Mouse (Mus musculus): ENCODE measurements around the gene Mfsd5.

The Mfsd5 gene

GRCm38 (mm10) chr15:102247252-102248130 lies 31.8 kb upstream of the Mfsd5 start:
- DNase-seq (ENCODE audit: extremely low spot score, low spot score), result peak; percentile 76

- DNase-seq (ENCODE audit: extremely low spot score, low spot score), result no peak
Measured at GRCm38 (mm10) chr15:102248131-102248811, 31.0 kb upstream of the Mfsd5 start.

DNA sequence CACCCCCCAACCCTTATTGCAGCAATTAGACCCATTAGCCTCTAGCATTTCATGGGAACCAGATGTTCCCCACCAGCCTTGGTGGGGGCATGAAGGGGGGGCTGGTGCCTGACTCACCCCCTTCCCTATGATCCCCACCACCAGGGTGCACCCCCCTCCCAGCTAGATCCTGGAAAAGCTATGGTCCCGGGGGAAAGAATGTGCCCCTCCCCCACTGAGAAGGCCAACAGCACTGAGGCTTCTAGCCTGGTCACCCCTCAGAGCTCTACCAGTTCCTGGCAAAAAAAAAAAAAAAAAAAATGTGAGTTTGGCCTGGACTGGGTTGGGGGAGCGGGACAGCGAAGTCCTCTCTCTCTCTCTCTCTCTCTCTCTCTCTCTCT lies 30.5 kb upstream of the Mfsd5 start:
- no peak for DNase-seq (ENCODE audit: extremely low spot score, low spot score)

DNA sequence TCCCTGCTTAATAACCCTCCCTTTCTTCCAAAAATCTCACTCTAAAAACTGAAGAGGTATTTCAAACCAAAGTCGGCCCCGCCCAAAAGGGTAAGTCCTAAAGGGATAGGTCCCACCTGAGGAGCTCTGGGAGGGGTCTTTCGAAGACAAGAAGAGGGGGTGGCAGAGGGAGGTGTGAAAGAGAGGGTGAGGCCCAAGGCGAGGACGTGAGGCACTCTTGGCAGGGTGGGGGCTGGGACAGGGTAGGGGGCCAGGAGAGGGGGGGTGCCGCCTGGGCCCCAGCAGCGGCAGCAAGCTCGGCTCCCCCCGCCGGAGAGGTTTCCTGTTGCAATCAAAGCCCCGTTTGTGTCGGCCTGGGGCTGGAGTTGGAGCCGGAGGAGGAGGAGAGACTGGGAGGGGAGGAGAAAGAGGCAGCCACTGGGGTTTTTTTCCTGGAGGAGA lies 30.0 kb upstream of the Mfsd5 start:
- peak; percentile 41 for DNase-seq (ENCODE audit: extremely low spot score, low spot score)

DNA sequence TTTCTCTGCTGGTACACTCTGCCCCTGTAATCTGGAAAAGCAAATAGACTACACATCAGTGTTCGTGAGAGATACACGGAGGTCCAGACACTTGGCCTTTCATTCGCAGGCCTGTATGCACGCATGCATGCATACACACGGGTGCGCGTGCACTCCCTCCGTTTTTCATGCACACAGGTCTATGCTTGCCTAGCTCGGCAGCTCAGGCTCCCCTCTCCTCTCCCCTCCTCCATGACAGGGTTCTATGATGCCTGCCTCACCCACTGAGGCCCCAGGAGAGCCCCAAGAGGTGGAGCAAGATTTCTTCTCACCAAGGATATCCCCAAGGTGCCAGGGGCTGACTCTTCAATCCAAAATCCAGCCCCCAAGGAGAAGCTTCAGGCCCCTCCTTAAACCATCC lies 29.3 kb upstream of the Mfsd5 start:
- no peak for DNase-seq (ENCODE audit: extremely low spot score, low spot score)

- no peak for DNase-seq (ENCODE audit: extremely low spot score, low spot score)
Measured at GRCm38 (mm10) chr15:102250521-102250920, 28.7 kb upstream of the Mfsd5 start.

DNA sequence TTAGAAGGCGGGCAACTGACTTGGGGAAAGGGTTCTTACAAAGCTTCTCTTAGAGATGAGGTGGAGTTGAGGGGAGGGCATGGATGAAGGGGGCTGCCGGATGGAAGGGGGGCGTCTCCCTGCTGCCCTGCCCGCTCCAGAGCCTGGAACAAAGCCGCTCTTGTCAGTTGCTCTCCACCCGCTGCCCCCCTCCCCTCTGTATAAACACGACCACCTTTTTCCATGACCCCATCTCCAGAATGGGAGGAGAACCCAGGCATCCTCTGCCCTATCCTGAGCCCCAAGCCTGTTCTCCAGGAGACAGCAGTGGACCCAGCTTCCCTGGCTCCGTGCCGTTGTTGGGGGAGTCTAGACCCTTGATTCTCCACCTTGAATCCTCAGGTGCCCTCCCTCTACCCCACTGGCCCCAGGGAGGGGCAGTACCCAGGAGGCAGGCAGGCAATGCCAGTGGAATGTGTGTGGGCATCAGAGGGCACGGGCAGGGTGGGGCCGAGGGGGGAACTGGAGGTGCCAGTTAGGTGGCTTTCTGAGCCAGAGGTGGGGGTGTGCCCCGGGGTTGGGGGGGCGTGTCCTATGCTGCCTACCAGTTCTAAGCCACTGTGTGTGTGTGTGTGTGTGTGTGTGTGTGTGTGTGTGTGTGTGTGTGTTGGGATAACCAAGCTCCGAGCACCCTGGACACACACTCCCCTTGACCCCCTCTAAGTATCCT lies 23.6 kb upstream of the Mfsd5 start:
- DNase-seq (ENCODE audit: extremely low spot score, low spot score), result no peak

GRCm38 (mm10) chr15:102256431-102257201 lies 22.6 kb upstream of the Mfsd5 start:
- peak; percentile 47 for DNase-seq (ENCODE audit: extremely low spot score, low spot score)

DNA sequence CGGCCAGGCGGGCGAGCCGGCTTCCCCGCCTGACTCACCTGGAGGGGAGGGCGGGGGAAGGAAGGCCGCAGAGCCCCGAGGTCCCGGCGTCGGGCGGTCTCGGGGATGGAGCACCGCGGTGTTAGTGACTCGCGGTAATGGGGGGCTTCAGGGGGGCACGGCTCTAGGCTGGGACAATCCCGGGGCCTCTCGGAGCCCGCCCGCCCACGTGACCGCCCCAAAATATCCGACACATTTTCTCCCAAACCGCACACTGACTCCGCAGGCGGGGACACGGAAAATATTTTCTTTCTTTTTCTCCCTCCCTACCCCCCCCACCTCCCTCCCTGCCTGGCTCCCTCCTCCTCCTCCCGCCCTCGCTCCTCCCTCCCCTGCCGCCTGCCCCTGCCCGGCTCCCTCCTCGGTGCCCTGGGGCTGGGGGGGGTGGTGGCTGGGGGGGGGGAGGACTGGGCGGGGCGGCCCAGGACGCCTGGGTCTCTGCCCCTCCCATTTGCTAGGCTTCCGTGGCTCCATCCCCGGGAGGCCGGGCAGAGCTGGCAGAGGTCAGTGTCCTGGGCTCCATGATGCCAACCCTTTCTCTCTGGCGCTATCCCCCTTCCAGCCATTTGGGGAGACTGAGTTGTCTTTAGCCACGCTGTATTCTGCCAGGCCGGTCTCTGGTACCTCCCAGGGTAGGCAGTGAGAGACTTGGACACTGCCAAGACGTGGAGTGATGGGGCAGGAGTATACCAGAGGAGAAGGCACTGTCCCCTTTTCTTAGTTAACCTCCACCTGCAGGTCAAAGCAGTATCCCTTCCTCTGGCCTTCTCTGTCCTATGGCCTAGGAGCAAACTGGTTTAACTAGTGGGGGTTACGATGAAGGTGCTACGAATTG lies 21.8 kb upstream of the Mfsd5 start, which contains the start of gene Rarg:
TSS of gene Rarg (minus strand) at position 316 of the 874 bp plus-strand sequence.
- peak; percentile 47 for DNase-seq (ENCODE audit: extremely low spot score, low spot score)

- DNase-seq (ENCODE audit: extremely low spot score, low spot score), result peak; percentile 45
Measured at GRCm38 (mm10) chr15:102258076-102258470, 21.2 kb upstream of the Mfsd5 start.

GRCm38 (mm10) chr15:102258581-102259253 lies 20.5 kb upstream of the Mfsd5 start:
- DNase-seq (ENCODE audit: extremely low spot score, low spot score), result no peak

- no peak for DNase-seq (ENCODE audit: extremely low spot score, low spot score)
Measured at GRCm38 (mm10) chr15:102262582-102262981, 16.7 kb upstream of the Mfsd5 start.

DNA sequence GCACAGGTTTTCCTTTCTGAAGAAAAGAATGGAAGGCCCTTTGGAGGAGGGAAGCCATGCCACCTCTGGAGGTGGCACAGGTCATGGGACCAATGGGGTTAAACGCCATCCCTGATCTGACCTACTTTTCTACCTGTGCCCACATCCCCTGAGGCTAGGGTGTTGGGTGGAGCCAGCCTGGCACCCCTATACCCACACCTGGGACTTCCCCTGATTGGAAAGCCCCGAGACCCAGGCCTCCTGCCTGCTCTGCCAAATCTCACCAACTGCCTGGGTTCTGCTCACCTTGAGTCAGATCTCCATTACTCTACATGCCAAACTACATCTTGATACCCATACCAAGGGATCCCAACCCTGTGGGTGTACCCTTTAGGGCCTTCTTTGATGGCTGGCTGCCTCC lies 16.2 kb upstream of the Mfsd5 start:
- no peak for DNase-seq (ENCODE audit: extremely low spot score, low spot score)

GRCm38 (mm10) chr15:102265548-102265947 lies 13.7 kb upstream of the Mfsd5 start:
- DNase-seq (ENCODE audit: extremely low spot score, low spot score), result no peak

DNA sequence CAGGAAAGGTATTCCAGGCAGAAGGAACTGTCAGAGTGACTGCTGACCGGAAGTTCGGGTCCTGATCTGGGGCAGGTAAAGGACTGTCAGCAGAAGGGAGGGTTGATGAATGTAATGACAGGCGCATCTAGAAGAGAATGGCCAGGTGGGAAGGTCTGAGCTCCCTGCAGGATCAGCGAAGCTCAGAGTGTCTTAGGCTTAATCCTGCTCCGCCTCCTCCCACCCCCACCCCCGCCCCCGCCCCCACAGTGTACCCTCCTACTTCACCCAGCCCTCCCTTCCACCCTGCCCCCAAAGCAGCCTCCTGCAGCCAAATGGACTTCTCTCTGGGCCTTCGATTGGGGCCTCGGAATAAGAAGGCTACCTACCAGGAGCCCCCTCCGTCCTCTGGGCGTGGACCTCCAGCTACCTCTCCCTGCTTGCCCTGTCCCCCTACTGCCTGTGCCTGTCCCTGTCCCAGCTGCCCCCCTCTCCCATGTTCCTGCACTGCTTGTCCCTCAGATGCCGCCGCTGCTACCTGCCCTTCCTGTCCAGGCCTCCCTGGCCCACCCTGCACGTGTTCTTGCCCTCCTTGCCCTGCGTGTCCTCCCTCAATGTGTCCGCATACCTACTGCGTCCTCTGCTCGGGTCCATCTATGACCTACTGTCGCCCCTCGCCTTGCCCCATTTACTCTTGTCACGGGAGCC lies 8.8 kb upstream of the Mfsd5 start, which contains the start of gene Gm9918:
TSS of gene Gm9918 (plus strand) at position 290 of the 687 bp plus-strand sequence.
- peak; percentile 36 for DNase-seq (ENCODE audit: extremely low spot score, low spot score)

- DNase-seq (ENCODE audit: extremely low spot score, low spot score), result no peak
Measured at GRCm38 (mm10) chr15:102271441-102271840, 7.8 kb upstream of the Mfsd5 start.

DNA sequence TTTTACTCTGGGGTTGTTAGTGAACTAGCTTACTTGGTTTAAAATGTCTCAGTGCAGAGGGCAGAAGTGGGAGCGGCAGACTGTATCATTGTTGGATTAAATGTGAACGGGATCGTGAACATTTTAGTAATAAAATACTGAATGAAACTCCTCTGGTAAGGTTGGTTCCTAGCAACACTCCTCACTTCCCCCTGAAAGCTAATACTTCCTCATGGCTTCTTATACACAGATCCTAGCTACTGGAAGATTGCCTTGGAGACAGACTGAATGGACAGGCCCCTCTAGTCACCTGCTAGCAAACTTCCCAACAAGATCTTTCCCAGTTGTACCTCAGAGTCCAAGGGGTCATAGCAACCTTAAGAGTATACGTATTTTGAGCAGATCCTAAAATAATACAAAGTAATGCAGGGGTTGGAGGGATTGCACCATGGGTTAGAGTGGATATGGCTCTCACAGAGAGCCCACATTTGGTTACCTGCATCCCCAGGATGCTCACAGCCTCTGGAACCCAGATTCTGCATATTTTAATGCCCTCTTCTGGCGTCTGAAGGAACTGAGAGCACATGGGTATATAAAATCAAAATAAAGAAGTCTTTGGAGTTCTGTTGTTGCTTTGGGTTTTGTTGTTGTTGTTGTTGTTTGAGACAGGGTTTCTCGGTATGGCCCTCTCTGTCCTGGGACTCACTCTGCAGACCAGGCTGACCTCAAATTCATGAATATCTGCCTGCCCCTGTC lies 5.1 kb upstream of the Mfsd5 start:
- DNase-seq (ENCODE audit: extremely low spot score, low spot score), result no peak

DNA sequence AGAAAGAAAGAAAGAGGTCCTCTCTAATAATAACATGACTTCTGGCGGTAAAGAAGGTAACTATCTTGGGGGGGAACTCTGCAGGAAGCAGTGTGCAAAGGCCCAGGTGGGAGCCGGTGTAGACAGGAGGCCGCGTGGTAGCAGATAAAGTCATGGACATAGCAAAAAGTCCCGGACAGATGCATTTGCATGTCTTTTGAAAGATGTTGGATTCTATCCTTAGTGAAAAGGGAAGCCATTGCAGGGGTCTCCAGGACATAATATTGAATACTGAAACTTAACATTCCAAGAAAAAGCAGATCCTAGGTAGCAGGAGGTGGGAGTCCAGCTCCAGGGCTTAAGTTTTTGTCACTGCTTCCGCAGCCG lies 545 bp upstream of the Mfsd5 start:
- no peak for DNase-seq (ENCODE audit: extremely low spot score, low spot score)

Measured in neural tube, embryonic 10.5 days (tissue).